Mouse (Mus musculus): ENCODE measurements around the gene Ifna11. TPM values are rescaled to one million over a fixed set of nuclear protein-coding genes. Genes with fewer than 3 reads are reported as not detected.

Gene Ifna11
- polyA plus RNA-seq (2015; fragmentation: Nextera tagmentation; extraction: Ambion mirVana): not detected in 2 replicates

DNA sequence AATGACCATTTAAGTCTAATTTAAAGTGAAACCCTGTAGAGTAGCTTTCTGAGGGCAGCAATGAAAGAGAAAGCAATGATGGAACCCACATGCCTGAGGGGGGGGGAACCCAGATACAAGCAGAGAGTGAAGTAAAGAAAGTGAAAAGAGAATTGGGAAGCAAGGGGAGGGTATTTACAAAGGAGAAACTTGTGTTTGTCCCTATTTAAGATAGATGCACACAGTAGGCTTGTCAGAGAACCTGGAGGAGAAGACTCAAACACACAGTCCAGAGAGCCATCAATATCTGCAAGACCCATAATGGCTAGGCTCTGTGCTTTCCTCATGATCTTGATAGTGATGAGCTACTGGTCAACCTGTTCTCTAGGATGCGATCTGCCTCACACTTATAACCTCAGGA is at the start of gene Ifna11:
Ifna11 (plus strand) TSS at position 301 of the 400 bp plus-strand sequence.

DNA sequence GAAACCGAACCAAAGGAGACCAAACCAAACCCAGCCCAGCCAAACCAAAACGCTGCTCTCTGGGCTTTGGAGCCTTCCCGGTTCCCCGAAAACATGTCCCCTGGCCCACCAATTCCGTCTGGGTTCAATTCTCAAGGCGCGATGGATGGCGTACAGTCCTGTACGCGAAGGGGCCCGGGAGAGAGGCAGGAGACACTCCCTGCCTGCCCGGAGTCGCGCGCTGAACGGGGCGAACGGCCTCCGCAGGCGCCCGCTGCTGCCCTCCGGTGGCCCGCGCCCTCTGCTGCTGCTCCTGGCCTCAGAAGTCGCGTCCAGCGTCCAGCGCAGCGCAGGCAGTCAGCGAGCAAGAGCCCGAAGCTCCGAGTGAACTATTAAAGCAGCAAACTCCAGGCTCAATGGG is 46.2 kb upstream of the Ifna11 start, which contains the start of gene Gm13290:
Gm13290 (plus strand) TSS at position 301 of the 400 bp plus-strand sequence.

DNA sequence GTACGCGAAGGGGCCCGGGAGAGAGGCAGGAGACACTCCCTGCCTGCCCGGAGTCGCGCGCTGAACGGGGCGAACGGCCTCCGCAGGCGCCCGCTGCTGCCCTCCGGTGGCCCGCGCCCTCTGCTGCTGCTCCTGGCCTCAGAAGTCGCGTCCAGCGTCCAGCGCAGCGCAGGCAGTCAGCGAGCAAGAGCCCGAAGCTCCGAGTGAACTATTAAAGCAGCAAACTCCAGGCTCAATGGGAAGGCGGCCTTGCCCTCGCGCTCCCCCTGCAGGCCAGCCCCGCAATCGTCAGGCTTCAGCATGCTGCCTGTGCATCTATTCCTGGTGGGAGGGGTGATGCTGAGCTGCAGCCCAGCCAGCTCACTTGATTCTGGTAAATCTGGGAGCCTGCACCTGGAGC is 43.1 kb upstream of the Ifna11 start, which contains the start of gene Gm13289:
Gm13289 (plus strand) TSS at position 301 of the 400 bp plus-strand sequence.

DNA sequence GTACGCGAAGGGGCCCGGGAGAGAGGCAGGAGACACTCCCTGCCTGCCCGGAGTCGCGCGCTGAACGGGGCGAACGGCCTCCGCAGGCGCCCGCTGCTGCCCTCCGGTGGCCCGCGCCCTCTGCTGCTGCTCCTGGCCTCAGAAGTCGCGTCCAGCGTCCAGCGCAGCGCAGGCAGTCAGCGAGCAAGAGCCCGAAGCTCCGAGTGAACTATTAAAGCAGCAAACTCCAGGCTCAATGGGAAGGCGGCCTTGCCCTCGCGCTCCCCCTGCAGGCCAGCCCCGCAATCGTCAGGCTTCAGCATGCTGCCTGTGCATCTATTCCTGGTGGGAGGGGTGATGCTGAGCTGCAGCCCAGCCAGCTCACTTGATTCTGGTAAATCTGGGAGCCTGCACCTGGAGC is 40.2 kb upstream of the Ifna11 start, which contains the start of gene Gm13272:
Gm13272 (plus strand) TSS at position 301 of the 400 bp plus-strand sequence.

DNA sequence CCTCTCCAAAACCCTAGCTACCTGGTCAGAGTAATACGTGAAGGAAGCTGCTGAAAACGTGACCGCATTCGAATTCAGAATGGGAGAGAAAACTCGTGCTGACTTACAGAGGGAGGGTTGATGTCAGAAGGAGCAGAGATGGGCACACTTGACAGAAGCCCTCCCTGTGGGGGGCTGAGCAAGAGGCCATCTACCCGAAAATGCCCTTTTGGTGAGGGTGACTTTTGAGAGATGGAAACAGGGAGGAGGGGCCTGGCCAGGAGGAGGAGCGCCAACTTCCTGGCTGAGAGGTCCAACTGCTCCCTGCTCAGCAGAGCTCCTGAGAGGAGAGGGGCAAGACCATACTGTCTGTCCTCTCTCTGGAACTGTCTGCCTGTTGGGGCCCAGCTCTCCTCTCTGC is 37.9 kb upstream of the Ifna11 start, which contains the start of gene Ifnz:
Ifnz (plus strand) TSS at position 301 of the 400 bp plus-strand sequence.

DNA sequence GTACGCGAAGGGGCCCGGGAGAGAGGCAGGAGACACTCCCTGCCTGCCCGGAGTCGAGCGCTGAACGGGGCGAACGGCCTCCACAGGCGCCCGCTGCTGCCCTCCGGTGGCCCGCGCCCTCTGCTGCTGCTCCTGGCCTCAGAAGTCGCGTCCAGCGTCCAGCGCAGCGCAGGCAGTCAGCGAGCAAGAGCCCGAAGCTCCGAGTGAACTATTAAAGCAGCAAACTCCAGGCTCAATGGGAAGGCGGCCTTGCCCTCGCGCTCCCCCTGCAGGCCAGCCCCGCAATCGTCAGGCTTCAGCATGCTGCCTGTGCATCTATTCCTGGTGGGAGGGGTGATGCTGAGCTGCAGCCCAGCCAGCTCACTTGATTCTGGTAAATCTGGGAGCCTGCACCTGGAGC is 34.4 kb upstream of the Ifna11 start, which contains the start of gene Gm13276:
Gm13276 (plus strand) TSS at position 301 of the 400 bp plus-strand sequence.

DNA sequence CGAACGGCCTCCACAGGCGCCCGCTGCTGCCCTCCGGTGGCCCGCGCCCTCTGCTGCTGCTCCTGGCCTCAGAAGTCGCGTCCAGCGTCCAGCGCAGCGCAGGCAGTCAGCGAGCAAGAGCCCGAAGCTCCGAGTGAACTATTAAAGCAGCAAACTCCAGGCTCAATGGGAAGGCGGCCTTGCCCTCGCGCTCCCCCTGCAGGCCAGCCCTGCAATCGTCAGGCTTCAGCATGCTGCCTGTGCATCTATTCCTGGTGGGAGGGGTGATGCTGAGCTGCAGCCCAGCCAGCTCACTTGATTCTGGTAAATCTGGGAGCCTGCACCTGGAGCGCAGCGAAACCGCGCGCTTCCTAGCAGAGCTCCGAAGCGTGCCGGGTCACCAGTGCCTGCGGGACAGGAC is 31.4 kb upstream of the Ifna11 start, which contains the start of gene Gm13277:
Gm13277 (plus strand) TSS at position 231 of the 400 bp plus-strand sequence.

DNA sequence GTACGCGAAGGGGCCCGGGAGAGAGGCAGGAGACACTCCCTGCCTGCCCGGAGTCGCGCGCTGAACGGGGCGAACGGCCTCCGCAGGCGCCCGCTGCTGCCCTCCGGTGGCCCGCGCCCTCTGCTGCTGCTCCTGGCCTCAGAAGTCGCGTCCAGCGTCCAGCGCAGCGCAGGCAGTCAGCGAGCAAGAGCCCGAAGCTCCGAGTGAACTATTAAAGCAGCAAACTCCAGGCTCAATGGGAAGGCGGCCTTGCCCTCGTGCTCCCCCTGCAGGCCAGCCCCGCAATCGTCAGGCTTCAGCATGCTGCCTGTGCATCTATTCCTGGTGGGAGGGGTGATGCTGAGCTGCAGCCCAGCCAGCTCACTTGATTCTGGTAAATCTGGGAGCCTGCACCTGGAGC is 28.5 kb upstream of the Ifna11 start, which contains the start of gene Gm13278:
Gm13278 (plus strand) TSS at position 301 of the 400 bp plus-strand sequence.

DNA sequence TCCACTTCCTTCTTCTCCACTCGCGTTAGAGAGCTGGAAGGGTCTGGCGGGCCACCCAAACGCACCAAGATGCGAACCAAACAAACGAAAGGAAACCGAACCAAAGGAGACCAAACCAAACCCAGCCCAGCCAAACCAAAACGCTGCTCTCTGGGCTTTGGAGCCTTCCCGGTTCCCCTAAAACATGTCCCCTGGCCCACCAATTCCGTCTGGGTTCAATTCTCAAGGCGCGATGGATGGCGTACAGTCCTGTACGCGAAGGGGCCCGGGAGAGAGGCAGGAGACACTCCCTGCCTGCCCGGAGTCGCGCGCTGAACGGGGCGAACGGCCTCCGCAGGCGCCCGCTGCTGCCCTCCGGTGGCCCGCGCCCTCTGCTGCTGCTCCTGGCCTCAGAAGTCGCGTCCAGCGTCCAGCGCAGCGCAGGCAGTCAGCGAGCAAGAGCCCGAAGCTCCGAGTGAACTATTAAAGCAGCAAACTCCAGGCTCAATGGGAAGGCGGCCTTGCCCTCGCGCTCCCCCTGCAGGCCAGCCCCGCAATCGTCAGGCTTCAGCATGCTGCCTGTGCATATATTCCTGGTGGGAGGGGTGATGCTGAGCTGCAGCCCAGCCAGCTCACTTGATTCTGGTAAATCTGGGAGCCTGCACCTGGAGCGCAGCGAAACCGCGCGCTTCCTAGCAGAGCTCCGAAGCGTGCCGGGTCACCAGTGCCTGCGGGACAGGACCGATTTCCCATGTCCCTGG is 25.7 kb upstream of the Ifna11 start, which contains the start of gene Gm13275:
Gm13275 (plus strand) TSS at position 552 of the 740 bp plus-strand sequence.

DNA sequence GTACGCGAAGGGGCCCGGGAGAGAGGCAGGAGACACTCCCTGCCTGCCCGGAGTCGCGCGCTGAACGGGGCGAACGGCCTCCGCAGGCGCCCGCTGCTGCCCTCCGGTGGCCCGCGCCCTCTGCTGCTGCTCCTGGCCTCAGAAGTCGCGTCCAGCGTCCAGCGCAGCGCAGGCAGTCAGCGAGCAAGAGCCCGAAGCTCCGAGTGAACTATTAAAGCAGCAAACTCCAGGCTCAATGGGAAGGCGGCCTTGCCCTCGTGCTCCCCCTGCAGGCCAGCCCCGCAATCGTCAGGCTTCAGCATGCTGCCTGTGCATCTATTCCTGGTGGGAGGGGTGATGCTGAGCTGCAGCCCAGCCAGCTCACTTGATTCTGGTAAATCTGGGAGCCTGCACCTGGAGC is 22.7 kb upstream of the Ifna11 start, which contains the start of gene Gm13279:
Gm13279 (plus strand) TSS at position 301 of the 400 bp plus-strand sequence.

DNA sequence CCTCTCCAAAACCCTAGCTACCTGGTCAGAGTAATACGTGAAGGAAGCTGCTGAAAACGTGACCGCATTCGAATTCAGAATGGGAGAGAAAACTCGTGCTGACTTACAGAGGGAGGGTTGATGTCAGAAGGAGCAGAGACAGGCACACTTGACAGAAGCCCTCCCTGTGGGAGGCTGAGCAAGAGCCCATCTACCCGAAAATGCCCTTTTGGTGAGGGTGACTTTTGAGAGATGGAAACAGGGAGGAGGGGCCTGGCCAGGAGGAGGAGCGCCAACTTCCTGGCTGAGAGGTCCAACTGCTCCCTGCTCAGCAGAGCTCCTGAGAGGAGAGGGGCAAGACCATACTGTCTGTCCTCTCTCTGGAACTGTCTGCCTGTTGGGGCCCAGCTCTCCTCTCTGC is 20.4 kb upstream of the Ifna11 start, which contains the start of gene Gm13285:
Gm13285 (plus strand) TSS at position 301 of the 400 bp plus-strand sequence.

DNA sequence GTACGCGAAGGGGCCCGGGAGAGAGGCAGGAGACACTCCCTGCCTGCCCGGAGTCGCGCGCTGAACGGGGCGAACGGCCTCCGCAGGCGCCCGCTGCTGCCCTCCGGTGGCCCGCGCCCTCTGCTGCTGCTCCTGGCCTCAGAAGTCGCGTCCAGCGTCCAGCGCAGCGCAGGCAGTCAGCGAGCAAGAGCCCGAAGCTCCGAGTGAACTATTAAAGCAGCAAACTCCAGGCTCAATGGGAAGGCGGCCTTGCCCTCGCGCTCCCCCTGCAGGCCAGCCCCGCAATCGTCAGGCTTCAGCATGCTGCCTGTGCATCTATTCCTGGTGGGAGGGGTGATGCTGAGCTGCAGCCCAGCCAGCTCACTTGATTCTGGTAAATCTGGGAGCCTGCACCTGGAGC is 16.8 kb upstream of the Ifna11 start, which contains the start of gene Gm13287:
Gm13287 (plus strand) TSS at position 301 of the 400 bp plus-strand sequence.

DNA sequence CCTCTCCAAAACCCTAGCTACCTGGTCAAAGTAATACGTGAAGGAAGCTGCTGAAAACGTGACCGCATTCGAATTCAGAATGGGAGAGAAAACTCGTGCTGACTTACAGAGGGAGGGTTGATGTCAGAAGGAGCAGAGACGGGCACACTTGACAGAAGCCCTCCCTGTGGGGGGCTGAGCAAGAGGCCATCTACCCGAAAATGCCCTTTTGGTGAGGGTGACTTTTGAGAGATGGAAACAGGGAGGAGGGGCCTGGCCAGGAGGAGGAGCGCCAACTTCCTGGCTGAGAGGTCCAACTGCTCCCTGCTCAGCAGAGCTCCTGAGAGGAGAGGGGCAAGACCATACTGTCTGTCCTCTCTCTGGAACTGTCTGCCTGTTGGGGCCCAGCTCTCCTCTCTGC is 14.5 kb upstream of the Ifna11 start, which contains the start of gene Gm13288:
Gm13288 (plus strand) TSS at position 301 of the 400 bp plus-strand sequence.

DNA sequence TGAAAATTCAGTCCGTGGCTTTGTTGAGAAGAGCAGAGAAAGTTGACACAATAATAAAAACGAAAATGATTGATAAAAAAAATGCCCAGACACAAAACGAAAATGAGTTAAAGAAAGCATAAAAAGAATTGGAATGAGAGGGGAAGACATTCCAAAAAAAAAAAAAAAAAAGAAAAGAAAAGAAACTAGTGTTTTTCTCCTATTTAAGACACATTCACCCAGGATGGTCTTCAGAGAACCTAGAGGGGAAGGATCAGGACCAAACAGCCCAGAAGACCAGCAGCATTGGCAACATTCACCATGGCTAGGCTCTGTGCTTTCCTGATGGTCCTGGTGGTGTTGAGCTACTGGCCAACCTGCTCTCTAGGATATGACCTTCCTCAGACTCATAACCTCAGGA is 3.8 kb upstream of the Ifna11 start, which contains the start of gene Ifna7:
Ifna7 (plus strand) TSS at position 301 of the 400 bp plus-strand sequence.

DNA sequence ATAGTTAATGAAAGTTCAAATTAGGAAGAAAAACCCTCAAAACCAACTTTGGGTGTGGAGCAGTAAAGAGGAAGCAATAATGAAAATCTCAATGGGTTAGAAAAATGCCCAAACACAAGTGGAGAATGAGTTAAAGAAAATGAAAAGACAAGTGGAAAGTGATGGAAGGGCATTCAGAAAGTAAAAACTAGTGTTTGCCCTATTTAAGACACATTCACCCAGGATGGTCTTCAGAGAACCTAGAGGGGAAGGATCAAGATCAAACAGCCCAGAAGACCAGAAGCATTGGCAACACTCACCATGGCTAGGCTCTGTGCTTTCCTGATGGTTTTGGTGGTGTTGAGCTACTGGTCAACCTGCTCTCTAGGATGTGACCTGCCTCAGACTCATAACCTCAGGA is 7.4 kb downstream of the Ifna11 start, which contains the start of gene Ifna6:
Ifna6 (plus strand) TSS at position 301 of the 400 bp plus-strand sequence.

DNA sequence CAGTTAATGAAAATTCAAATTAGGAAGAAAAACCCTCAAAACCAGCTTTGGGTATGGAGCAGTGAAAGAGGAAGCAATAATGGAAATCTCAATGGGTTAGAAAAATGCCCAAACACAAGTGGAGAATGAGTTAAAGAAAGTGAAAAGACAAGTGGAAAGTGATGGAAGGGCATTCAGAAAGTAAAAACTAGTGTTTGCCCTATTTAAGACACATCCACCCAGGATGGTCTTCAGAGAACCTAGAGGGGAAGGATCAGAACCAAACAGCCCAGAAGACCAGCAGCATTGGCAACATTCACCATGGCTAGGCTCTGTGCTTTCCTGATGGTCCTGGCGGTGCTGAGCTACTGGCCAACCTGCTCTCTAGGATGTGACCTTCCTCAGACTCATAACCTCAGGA is 15.5 kb downstream of the Ifna11 start, which contains the start of gene Ifna5:
Ifna5 (plus strand) TSS at position 301 of the 400 bp plus-strand sequence.

DNA sequence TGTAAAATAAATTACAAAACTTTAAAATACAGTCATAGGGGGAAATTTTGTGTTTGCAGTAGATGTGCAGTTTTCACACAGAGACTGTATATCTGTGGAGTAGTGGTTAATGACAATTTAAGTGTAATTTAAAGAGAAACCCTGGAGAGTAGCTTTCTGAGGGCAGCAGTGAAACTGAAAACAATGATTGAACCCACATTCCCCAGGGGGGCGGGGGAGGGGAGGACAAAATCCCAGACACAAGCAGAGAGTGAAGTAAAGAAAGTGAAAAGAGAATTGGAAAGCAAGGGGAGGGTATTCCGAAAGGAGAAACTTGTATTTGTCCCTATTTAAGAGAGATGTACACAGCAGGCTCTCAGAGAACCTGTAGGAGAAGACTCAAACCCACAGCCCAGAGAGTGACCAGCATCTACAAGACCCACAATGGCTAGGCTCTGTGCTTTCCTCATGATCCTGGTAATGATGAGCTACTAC is 21.7 kb downstream of the Ifna11 start, which contains the start of gene Ifna4:
Ifna4 (plus strand) TSS at position 424 of the 474 bp plus-strand sequence.

DNA sequence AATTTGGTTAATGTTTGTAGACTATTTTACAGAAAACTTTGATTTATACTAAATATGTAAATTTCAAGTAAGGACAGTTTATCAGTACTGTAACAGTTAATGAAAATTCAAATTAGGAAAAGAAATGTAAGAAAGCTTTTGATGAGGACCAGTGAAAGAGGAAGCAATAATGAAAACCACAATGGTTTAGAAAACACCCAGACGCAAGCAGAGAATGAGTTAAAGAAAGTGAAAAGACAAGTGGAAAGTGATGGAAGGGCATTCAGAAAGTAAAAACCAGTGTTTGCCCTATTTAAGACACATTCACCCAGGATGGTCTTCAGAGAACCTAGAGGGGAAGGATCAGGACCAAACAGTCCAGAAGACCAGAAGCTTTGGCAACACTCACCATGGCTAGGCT is 29.9 kb downstream of the Ifna11 start, which contains the start of gene Ifna1:
Ifna1 (plus strand) TSS at position 390 of the 400 bp plus-strand sequence.

